Mouse (Mus musculus) CH12.LX (cell line): ENCODE data around the gene Rapgef6. TPM values are rescaled to one million over a fixed set of nuclear protein-coding genes. Genes with fewer than 3 reads are reported as not detected.

Experiments
- DNase-seq: peaks from one replicate; pipeline ENCODE4 v3.0.0-alpha.2; 2013; ENCODE audit errors: extremely low read depth
- H3K27ac ChIP-seq: 2 replicates; pipeline ENCODE4 v1.5.1; 2012; ENCODE audit warnings: low read depth, mild to moderate bottlenecking, control low read depth, moderate library complexity; ENCODE audit not compliant: insufficient read depth
- H3K27me3 ChIP-seq: replicated peaks from 2 replicates; pipeline ENCODE3; 2012; ENCODE audit warnings: inconsistent platforms
- H3K36me3 ChIP-seq, 2 experiments: replicated peaks in 1 of 2; 2 replicates each; pipeline versions ENCODE3 to v1.6.1; 2012; ENCODE audit warnings: inconsistent platforms in 1 of 2, low read length in 1 of 2, mild to moderate bottlenecking in 1 of 2, mixed read lengths in 1 of 2, moderate library complexity in 1 of 2; ENCODE audit not compliant: control insufficient read depth in 1 of 2, insufficient read depth in 1 of 2
- H3K4me1 ChIP-seq, 2 experiments: 2 replicates each; pipeline ENCODE4 v1.6.1; 2012; ENCODE audit warnings: inconsistent platforms in 1 of 2, moderate library complexity in 1 of 2; ENCODE audit not compliant: insufficient read depth in 2 of 2, control insufficient read depth in 1 of 2
- H3K4me2 ChIP-seq: 2 replicates; pipeline ENCODE4 v1.6.1; 2012; ENCODE audit warnings: low read depth, mild to moderate bottlenecking, control low read depth; ENCODE audit not compliant: poor library complexity, insufficient read depth, severe bottlenecking
- H3K4me3 ChIP-seq, 3 experiments: fragments of 150-350 bp in 1 of 3; sonication (generic) in 1 of 3; replicated peaks in 1 of 3; 2 replicates each; pipeline versions ENCODE3 to v1.5.1; 2011 to 2012; ENCODE audit warnings: low read depth in 2 of 3, low read length in 2 of 3, mild to moderate bottlenecking in 2 of 3, moderate library complexity in 2 of 3, control low read depth in 1 of 3, improper control_type of control experiment in 1 of 3, inconsistent platforms in 1 of 3, mixed read lengths in 1 of 3; ENCODE audit not compliant: poor library complexity in 1 of 3
- H3K79me2 ChIP-seq: replicated peaks from 2 replicates; pipeline ENCODE4 v1.6.1; 2012; ENCODE audit warnings: mild to moderate bottlenecking, moderate library complexity; ENCODE audit not compliant: control insufficient read depth, poor library complexity, insufficient read depth, severe bottlenecking; ENCODE audit errors: extremely low read depth
- H3K9ac ChIP-seq: 2 replicates; pipeline ENCODE4 v1.6.1; 2012; ENCODE audit warnings: low read depth, mild to moderate bottlenecking, control low read depth, moderate library complexity; ENCODE audit not compliant: insufficient read depth
- H3K9me3 ChIP-seq: replicated peaks from 2 replicates; pipeline ENCODE3; 2012; ENCODE audit warnings: low read length, inconsistent platforms, mixed read lengths
- CHD1 ChIP-seq: IDR thresholded peaks from 2 replicates; pipeline ENCODE4 v1.6.1; 2012; ENCODE audit warnings: low read depth, low read length, improper control_type of control experiment, inconsistent platforms
- CHD2 ChIP-seq: IDR thresholded peaks from 2 replicates; pipeline ENCODE4 v1.6.1; 2011; ENCODE audit warnings: low read length, improper control_type of control experiment
- CTCF ChIP-seq, 2 experiments: IDR thresholded peaks in 1 of 2; conservative IDR thresholded peaks in 1 of 2; 2 replicates each; pipeline ENCODE4 v1.5.1; 2011 to 2012; ENCODE audit warnings: low read depth in 2 of 2, low read length in 2 of 2, improper control_type of control experiment in 1 of 2, inconsistent platforms in 1 of 2, mild to moderate bottlenecking in 1 of 2, moderate library complexity in 1 of 2
- ETS1 ChIP-seq: conservative IDR thresholded peaks from 2 replicates; pipeline ENCODE4 v1.6.1; 2012; ENCODE audit warnings: low read depth, mild to moderate bottlenecking, inconsistent platforms, low read length, improper control_type of control experiment, moderate library complexity
- HCFC1 ChIP-seq: IDR thresholded peaks from 2 replicates; pipeline ENCODE4 v1.6.1; 2012; ENCODE audit warnings: low read depth, mild to moderate bottlenecking, inconsistent platforms, low read length, improper control_type of control experiment
- IRF4 ChIP-seq: IDR thresholded peaks from 2 replicates; pipeline ENCODE4 v1.6.1; 2014; ENCODE audit warnings: low read depth, mild to moderate bottlenecking, inconsistent platforms, low read length, improper control_type of control experiment
- JUN ChIP-seq: IDR thresholded peaks from 2 replicates; pipeline ENCODE4 v1.6.1; 2011; ENCODE audit warnings: low read depth, mild to moderate bottlenecking, low read length, improper control_type of control experiment, moderate library complexity; ENCODE audit not compliant: insufficient read depth
- MAFK ChIP-seq: IDR thresholded peaks from 2 replicates; pipeline ENCODE4 v1.6.1; 2011; ENCODE audit warnings: low read length, improper control_type of control experiment; ENCODE audit not compliant: insufficient replicate concordance
- MAZ ChIP-seq: IDR thresholded peaks from 2 replicates; pipeline ENCODE4 v1.6.1; 2012; ENCODE audit warnings: low read depth, mild to moderate bottlenecking, inconsistent platforms, low read length, improper control_type of control experiment, moderate library complexity
- MYC ChIP-seq: IDR thresholded peaks from 2 replicates; pipeline ENCODE4 v1.6.1; 2011; ENCODE audit warnings: low read depth, mild to moderate bottlenecking, improper control_type of control experiment, low read length
- NELFE ChIP-seq: IDR thresholded peaks from 2 replicates; pipeline ENCODE4 v1.6.1; 2011; ENCODE audit warnings: low read depth, low read length, improper control_type of control experiment
- NRF1 ChIP-seq: IDR thresholded peaks from 2 replicates; pipeline ENCODE4 v1.6.1; 2014; ENCODE audit warnings: low read depth, mild to moderate bottlenecking, inconsistent platforms, low read length, improper control_type of control experiment, moderate library complexity
- PAX5 ChIP-seq: IDR thresholded peaks from 2 replicates; pipeline ENCODE4 v1.6.1; 2012; ENCODE audit warnings: low read length, inconsistent platforms, mixed read lengths
- POLR2AphosphoS2 ChIP-seq: IDR thresholded peaks from 2 replicates; pipeline ENCODE4 v1.6.1; 2011; ENCODE audit warnings: low read depth, low read length, improper control_type of control experiment
- TCF12 ChIP-seq: IDR thresholded peaks from 2 replicates; pipeline ENCODE4 v1.6.1; 2014; ENCODE audit warnings: low read depth, mild to moderate bottlenecking, inconsistent platforms, low read length, improper control_type of control experiment
- UBTF ChIP-seq: IDR thresholded peaks from 2 replicates; pipeline ENCODE4 v1.6.1; 2012; ENCODE audit warnings: low read depth, mild to moderate bottlenecking, inconsistent platforms, low read length, improper control_type of control experiment, moderate library complexity
- USF1 ChIP-seq: IDR thresholded peaks from 2 replicates; pipeline ENCODE4 v1.6.1; 2014; ENCODE audit warnings: low read depth, mild to moderate bottlenecking, inconsistent platforms, low read length, improper control_type of control experiment
- USF2 ChIP-seq: conservative IDR thresholded peaks from 2 replicates; pipeline ENCODE4 v1.6.1; 2011; ENCODE audit warnings: low read depth, low read length, improper control_type of control experiment
- ZKSCAN1 ChIP-seq: IDR thresholded peaks from 2 replicates; pipeline ENCODE4 v1.6.1; 2012; ENCODE audit warnings: low read depth, inconsistent platforms, low read length, improper control_type of control experiment, borderline replicate concordance
- dilution Hi-C: fragments of 300-500 bp; cut with MboI; formaldehyde crosslinking; loops from 2 replicates; pipeline ENCODE4 v1.14.3; 2020; ENCODE audit warnings: low sequenced_read_pairs; ENCODE audit not compliant: extremely low pct_unique_long_range_greater_than_20kb, extremely low pct_ligation_motif_present
- in situ Hi-C: fragments of 300-500 bp; cut with MboI; formaldehyde crosslinking; loops from 3 replicates; pipeline ENCODE4 v1.14.3; 2019; ENCODE audit warnings: low sequenced_read_pairs, low pct_ligation_motif_present, low pct_unique_long_range_greater_than_20kb, mixed read lengths
- polyA plus RNA-seq: library from polyadenylated mRNA; unstranded; fragments of >175 nt; gene quantifications from 2 replicates; pipeline ENCODE4 v1.2.1, GENCODE M21; 2012; ENCODE audit warnings: low read depth; ENCODE audit not compliant: insufficient read length
- total RNA-seq, 2 experiments: library from RNA; depleted of rRNA; stranded (reverse); fragments of 300-350 nt in 1 of 2; fragments of >200 nt in 1 of 2; gene quantifications; 2 replicates each; pipeline ENCODE4 v1.2.3; 2012 to 2014

Gene Rapgef6
- total and polyA plus RNA-seq, 3 experiments, result 36.7 to 63.8 (median 38.3) TPM

- Histone ChIP-seq H3K79me2 (peaks cover 3% of the 10 kb centered on the region; the same call in 1 of the 2 replicates), H3K36me3 (peaks cover 2 to 10% of the 10 kb centered on the region in 2 experiments), H3K27me3 (no peaks in the 10 kb centered on the region)
- dilution Hi-C loops, result no loop called here
- TF ChIP-seq MAFK (peak; percentile 86), ZKSCAN1 (no peak)
- TF ChIP-seq, all 38 proteins: peak for 1
- Histone ChIP-seq H3K9ac (no peak overlapping the region), H3K4me3 (no peak overlapping the region), H3K27ac (no peak overlapping the region), H3K9me3 (no peaks in the 10 kb centered on the region), H3K4me1 (peaks cover 0 to 12% of the 10 kb centered on the region in 2 experiments; a peak in 2 of 4 replicates), H3K4me2 (no peak overlapping the region)
- in situ Hi-C loops, result no loop called here
- DNase-seq, result no peak
Observed at GRCm38 (mm10) chr11:54604415-54604814, 81.8 kb downstream of the Rapgef6 start.

GRCm38 (mm10) chr11:54613628-54614027, 91.0 kb downstream of the Rapgef6 start:
- H3K4me1 ChIP-seq, result peaks cover 0 to 8% of the 10 kb centered on the region in 2 experiments; a peak in 1 of 4 replicates
- no peaks in the 10 kb centered on the region for H3K9me3 ChIP-seq
- DNase-seq, result no peak
- no peak overlapping the region for H3K9ac ChIP-seq
- no peak overlapping the region for H3K4me3 ChIP-seq
- peaks cover 7 to 42% of the 10 kb centered on the region in 2 experiments for H3K36me3 ChIP-seq
- TF ChIP-seq PAX5 (no peak), HCFC1 (no peak), ETS1 (no peak), MAZ (no peak), CTCF (conservative IDR thresholded peaks at IDR 0.05 in 1 of 2, IDR thresholded peaks at IDR 0.05 in 1 of 2; ENCODE audit: low read depth in 2 of 2, low read length in 2 of 2) (no peak), NELFE (no peak), IRF4 (no peak), JUN (no peak), CHD2 (no peak), MYC (no peak), USF2 (no peak), UBTF (no peak), POLR2AphosphoS2 (no peak), USF1 (no peak), NRF1 (no peak), CHD1 (no peak), TCF12 (no peak)
- H3K27me3 ChIP-seq, result no peaks in the 10 kb centered on the region
- H3K4me2 ChIP-seq, result no peak overlapping the region
- H3K79me2 ChIP-seq, result peaks cover 2% of the 10 kb centered on the region; the same call in 1 of the 2 replicates
- in situ Hi-C loops, result no loop called here
- dilution Hi-C loops, result no loop called here
- H3K27ac ChIP-seq, result no peak overlapping the region
